Mouse (Mus musculus) ES-Bruce4 (cell line): ENCODE measurements around the gene Neurod2.

Experiments used
- CTCF ChIP-seq: IDR thresholded peaks from one replicate; pipeline ENCODE4 v1.8.1; 2011; ENCODE audit warnings: low read depth, low read length
- POLR2A ChIP-seq: IDR thresholded peaks from one replicate; pipeline ENCODE4 v1.8.1; 2011; ENCODE audit warnings: low read length; ENCODE audit not compliant: insufficient read depth

- TF ChIP-seq CTCF: no peak
- no peak for TF ChIP-seq POLR2A
Measured at GRCm38 (mm10) chr11:98357396-98358160, 28.1 kb upstream of the Neurod2 start.
